24 mouse cellular contexts compared by ENCODE assay signal in genomic region chr10:126661095-126661615, GRCm38 (mm10).
A peak's percentile ranks its signal among the peaks of the same experiment; 100 is the strongest.
DNase-seq lines count a peak whose midpoint lies in the region; ATAC-seq and TF ChIP-seq lines count a peak whose summit lies in the region.
"Had no signal": no experiment of that assay in that cellular context is flagged by ENCODE, and none has a peak within 500 bp of the region (broad histone marks: within the 10 kb centered on the region; RNA-seq: fewer than 3 reads in every experiment).

No protein-coding gene starts in this region.

- TF ChIP-seq CTCF in intestine, postnatal 0 days (IDR thresholded peaks at IDR 0.05; ENCODE audit: low read depth) = no peak

- no peak overlapping the region for H3K4me2 ChIP-seq in forebrain, embryonic 11.5 days (ENCODE audit: low read depth, low read length, severe bottlenecking)
- H3K4me2 ChIP-seq in forebrain, embryonic 12.5 days = no peak overlapping the region
- H3K4me2 ChIP-seq in intestine, embryonic 14.5 days (ENCODE audit: low read length) = no peak overlapping the region
- no peak overlapping the region for H3K4me2 ChIP-seq in intestine, postnatal 0 days (replicated peaks; ENCODE audit: low read depth)
- H3K4me2 ChIP-seq in neural tube, embryonic 11.5 days (ENCODE audit: low read depth) = no peak overlapping the region
- no peak overlapping the region for H3K4me2 ChIP-seq in neural tube, embryonic 15.5 days
- H3K4me2 ChIP-seq: embryonic facial prominence, embryonic 15.5 days had no signal

- no peaks in the 10 kb centered on the region for H3K27me3 ChIP-seq in forebrain, embryonic 11.5 days (ENCODE audit: control insufficient read depth, insufficient read depth, low read length)
- no peaks in the 10 kb centered on the region for H3K27me3 ChIP-seq in forebrain, embryonic 12.5 days
- no peaks in the 10 kb centered on the region for H3K27me3 ChIP-seq in intestine, embryonic 14.5 days (replicated peaks; ENCODE audit: control insufficient read depth, insufficient read depth, low read length)
- H3K27me3 ChIP-seq in intestine, postnatal 0 days (replicated peaks; ENCODE audit: control insufficient read depth, insufficient read depth, low read length) = no peaks in the 10 kb centered on the region
- H3K27me3 ChIP-seq in neural tube, embryonic 11.5 days (ENCODE audit: control insufficient read depth, insufficient read depth, low read length) = no peaks in the 10 kb centered on the region
- H3K27me3 ChIP-seq in neural tube, embryonic 15.5 days (replicated peaks) = no peaks in the 10 kb centered on the region
- H3K27me3 ChIP-seq: embryonic facial prominence, embryonic 15.5 days; Patski had no signal

- intact Hi-C loops in heart, postnatal 14 days (cut with DNase I) = no loop called here

- no peak overlapping the region for H3K9ac ChIP-seq in forebrain, embryonic 11.5 days (ENCODE audit: low read length)
- H3K9ac ChIP-seq in forebrain, embryonic 12.5 days = no peak overlapping the region
- H3K9ac ChIP-seq in intestine, embryonic 14.5 days (ENCODE audit: low read length) = no peak overlapping the region
- H3K9ac ChIP-seq in intestine, postnatal 0 days (ENCODE audit: low read depth, low read length) = no peak overlapping the region
- no peak overlapping the region for H3K9ac ChIP-seq in neural tube, embryonic 11.5 days (ENCODE audit: low read length)
- H3K9ac ChIP-seq in neural tube, embryonic 15.5 days (replicated peaks) = no peak overlapping the region
- H3K9ac ChIP-seq: embryonic facial prominence, embryonic 15.5 days had no signal

- no peaks in the 10 kb centered on the region for H3K4me1 ChIP-seq in forebrain, embryonic 11.5 days (replicated peaks; ENCODE audit: control insufficient read depth, insufficient read depth, low read length)
- no peaks in the 10 kb centered on the region for H3K4me1 ChIP-seq in forebrain, embryonic 12.5 days
- no peaks in the 10 kb centered on the region for H3K4me1 ChIP-seq in intestine, embryonic 14.5 days (replicated peaks; ENCODE audit: control insufficient read depth, insufficient read depth, low read length)
- no peaks in the 10 kb centered on the region for H3K4me1 ChIP-seq in intestine, postnatal 0 days (replicated peaks; ENCODE audit: control insufficient read depth, insufficient read depth, low read length)
- H3K4me1 ChIP-seq in neural tube, embryonic 11.5 days (ENCODE audit: control insufficient read depth, insufficient read depth, low read length) = no peaks in the 10 kb centered on the region
- H3K4me1 ChIP-seq in neural tube, embryonic 15.5 days = no peaks in the 10 kb centered on the region
- H3K4me1 ChIP-seq: embryonic facial prominence, embryonic 15.5 days had no signal

- WGBS in forebrain, embryonic 11.5 days = 67% methylated on average over 5 of the region's 5 CpGs
- WGBS in forebrain, embryonic 12.5 days = 66% methylated on average over 5 of the region's 5 CpGs
- 59% methylated on average over 5 of the region's 5 CpGs for WGBS in intestine, embryonic 14.5 days
- WGBS in intestine, postnatal 0 days = 65% methylated on average over 5 of the region's 5 CpGs
- WGBS in neural tube, embryonic 11.5 days = 63% methylated on average over 5 of the region's 5 CpGs
- WGBS in neural tube, embryonic 15.5 days = 69% methylated on average over 5 of the region's 5 CpGs

- no peaks in the 10 kb centered on the region for H3K9me3 ChIP-seq in forebrain, embryonic 11.5 days (ENCODE audit: control insufficient read depth, low read length)
- H3K9me3 ChIP-seq in forebrain, embryonic 12.5 days = peaks cover 5% of the 10 kb centered on the region; the same call in 1 of the 2 replicates
- H3K9me3 ChIP-seq in intestine, embryonic 14.5 days (ENCODE audit: control insufficient read depth, low read length) = no peaks in the 10 kb centered on the region
- H3K9me3 ChIP-seq in intestine, postnatal 0 days (ENCODE audit: control insufficient read depth) = no peaks in the 10 kb centered on the region
- no peaks in the 10 kb centered on the region for H3K9me3 ChIP-seq in neural tube, embryonic 11.5 days (ENCODE audit: control insufficient read depth, low read length)
- H3K9me3 ChIP-seq in neural tube, embryonic 15.5 days (replicated peaks) = no peaks in the 10 kb centered on the region
- H3K9me3 ChIP-seq: embryonic facial prominence, embryonic 15.5 days had no signal

- no peak overlapping the region for H3K27ac ChIP-seq in forebrain, embryonic 11.5 days (ENCODE audit: low read depth, low read length)
- no peak overlapping the region for H3K27ac ChIP-seq in forebrain, embryonic 12.5 days
- no peak overlapping the region for H3K27ac ChIP-seq in intestine, embryonic 14.5 days (ENCODE audit: low read depth)
- no peak overlapping the region for H3K27ac ChIP-seq in intestine, postnatal 0 days (ENCODE audit: low read depth, low read length)
- H3K27ac ChIP-seq in neural tube, embryonic 11.5 days (ENCODE audit: low read depth, low read length) = no peak overlapping the region
- no peak overlapping the region for H3K27ac ChIP-seq in neural tube, embryonic 15.5 days (replicated peaks)
- H3K27ac ChIP-seq: embryonic facial prominence, embryonic 15.5 days; gastrocnemius, adult 2 months; kidney, postnatal 0 days; left cerebral cortex, adult 2 months had no signal

- 0 out of 2 replicates have a peak, but pooled peaks have one; percentile 24 for ATAC-seq in forebrain, embryonic 11.5 days (replicated peaks; ENCODE audit: low FRiP score)
- ATAC-seq in forebrain, embryonic 12.5 days (ENCODE audit: low FRiP score) = no peak
- ATAC-seq in intestine, embryonic 14.5 days (replicated peaks; ENCODE audit: low FRiP score, low TSS enrichment, low read depth) = no peak
- no peak for ATAC-seq in intestine, postnatal 0 days
- peak; percentile 48 for ATAC-seq in neural tube, embryonic 11.5 days (ENCODE audit: insufficient read depth, low FRiP score, low TSS enrichment)
- no peak for ATAC-seq in neural tube, embryonic 15.5 days (ENCODE audit: low FRiP score)
- ATAC-seq: Patski had no signal

- H3K36me3 ChIP-seq in forebrain, embryonic 11.5 days (ENCODE audit: control insufficient read depth, insufficient read depth, low read length) = no peaks in the 10 kb centered on the region
- H3K36me3 ChIP-seq in forebrain, embryonic 12.5 days (replicated peaks) = no peaks in the 10 kb centered on the region
- no peaks in the 10 kb centered on the region for H3K36me3 ChIP-seq in intestine, embryonic 14.5 days (ENCODE audit: control insufficient read depth, insufficient read depth, low read length)
- H3K36me3 ChIP-seq in intestine, postnatal 0 days (ENCODE audit: control insufficient read depth, insufficient read depth) = no peaks in the 10 kb centered on the region
- no peaks in the 10 kb centered on the region for H3K36me3 ChIP-seq in neural tube, embryonic 11.5 days (ENCODE audit: control insufficient read depth, insufficient read depth, low read length)
- H3K36me3 ChIP-seq in neural tube, embryonic 15.5 days = no peaks in the 10 kb centered on the region
- H3K36me3 ChIP-seq: embryonic facial prominence, embryonic 15.5 days had no signal

- no peak overlapping the region for H3K4me3 ChIP-seq in forebrain, embryonic 11.5 days (ENCODE audit: low read depth, low read length)
- no peak overlapping the region for H3K4me3 ChIP-seq in forebrain, embryonic 12.5 days (replicated peaks)
- H3K4me3 ChIP-seq in intestine, embryonic 14.5 days (ENCODE audit: low read depth, low read length) = no peak overlapping the region
- no peak overlapping the region for H3K4me3 ChIP-seq in intestine, postnatal 0 days (ENCODE audit: low read depth, low read length)
- no peak overlapping the region for H3K4me3 ChIP-seq in neural tube, embryonic 11.5 days (ENCODE audit: low read depth, low read length)
- no peak overlapping the region for H3K4me3 ChIP-seq in neural tube, embryonic 15.5 days (replicated peaks)
- H3K4me3 ChIP-seq: embryonic facial prominence, embryonic 15.5 days; gastrocnemius, adult 2 months; left cerebral cortex, adult 2 months had no signal

- no peak for DNase-seq in forebrain, embryonic 11.5 days (ENCODE audit: low spot score)
- DNase-seq in intestine, embryonic 14.5 days (ENCODE audit: low spot score) = peak; percentile 47
- DNase-seq in neural tube, embryonic 11.5 days (ENCODE audit: low spot score) = no peak
- peak; percentile 91 for DNase-seq in R1 (ENCODE audit: low read depth, low spot score)
- DNase-seq in heart, postnatal 14 days = no peak
- DNase-seq: adrenal gland, postnatal 14 days; cerebellum, adult 2 months; cerebellum, postnatal 36 days; embryo, embryonic 11 days; gastrocnemius, adult 2 months; heart, postnatal 36 days; kidney, adult 2 months; liver; lung, postnatal 10 days; midbrain, embryonic 14.5 days; right cerebral cortex, postnatal 14 days; thymus, postnatal 14 days had no signal

Comparison
In these comparisons a context has a peak if more than half of its experiments do, and no peak if none do; other contexts are left out.
1. ATAC-seq: peak in forebrain, embryonic 11.5 days (single experiment) and neural tube, embryonic 11.5 days (single experiment); none in forebrain, embryonic 12.5 days (single experiment), intestine, embryonic 14.5 days (single experiment), intestine, postnatal 0 days (single experiment) and neural tube, embryonic 15.5 days (single experiment).
2. DNase-seq: peak in intestine, embryonic 14.5 days (single experiment) and R1 (single experiment); none in forebrain, embryonic 11.5 days (single experiment), neural tube, embryonic 11.5 days (single experiment) and heart, postnatal 14 days (0 of 2).